Mouse (Mus musculus) heart, postnatal 25 days (tissue): ENCODE results near the gene Mrpl2. TPM values are rescaled to one million over a fixed set of nuclear protein-coding genes. Genes with fewer than 3 reads are reported as not detected.

Source experiments
- DNase-seq: peaks from one replicate; pipeline ENCODE4 v3.0.0; 2022; ENCODE audit warnings: low spot score
- intact Hi-C: fragments of 180-260 bp; cut with DNase I; formaldehyde crosslinking; loops from one replicate; pipeline ENCODE4 v1.15.1; 2025
- total RNA-seq, 2 experiments: library from RNA; stranded (reverse); gene quantifications; 2 replicates each; pipeline ENCODE4 v1.2.3; 2021

Gene Mrpl2
- 100 to 1,000 TPM; 125 to 132 TPM for total RNA-seq

DNA sequence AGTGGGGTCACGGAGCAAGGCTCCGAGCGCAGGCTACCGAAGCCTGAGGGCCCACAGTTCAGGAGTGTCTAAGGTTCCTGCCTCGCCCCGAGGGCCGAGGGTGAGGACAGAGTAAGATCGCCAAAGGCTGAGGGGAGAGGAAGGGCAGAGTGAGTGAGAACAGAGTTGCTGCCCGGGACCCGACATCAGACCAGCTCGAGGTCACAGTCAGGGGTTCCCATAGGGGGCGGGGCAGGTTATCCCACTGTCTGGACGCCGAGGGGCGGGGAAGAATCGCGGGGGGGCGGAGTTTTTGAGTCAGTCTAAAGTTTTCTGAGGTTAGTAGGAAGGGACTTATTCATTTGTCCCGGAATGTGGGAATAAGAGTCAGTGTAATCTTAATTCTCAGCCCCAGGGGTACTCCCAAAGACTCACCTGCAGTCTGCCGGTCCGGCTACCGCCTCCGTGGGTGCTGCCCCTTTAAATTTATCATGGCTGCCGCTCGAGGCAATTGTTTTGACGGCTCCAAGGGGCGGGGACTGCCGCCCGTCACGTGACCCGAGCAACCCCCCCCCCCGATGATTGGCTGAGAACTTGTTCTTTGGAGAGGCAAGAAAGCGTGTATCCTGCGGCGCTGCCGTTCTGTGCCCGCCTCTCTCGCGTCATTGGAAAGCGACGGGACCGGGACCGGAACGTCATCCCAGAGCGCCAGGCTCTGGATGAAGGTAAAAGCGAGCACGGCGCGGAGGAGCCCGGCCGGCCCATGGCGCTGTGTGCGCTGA, at the start of gene Mrpl2, which contains the start of gene Klc4:
Gene Mrpl2 (plus strand): TSS at position 669 of the 761 bp plus-strand sequence.
Gene Klc4 (minus strand): TSS at position 462 of the 761 bp plus-strand sequence.
- peak; percentile 96 for DNase-seq
- intact Hi-C loops = loop anchor here (2.0 kb wide), 2 partner anchors 67 to 89 kb away; partner anchors contain the start of gene Srf

- intact Hi-C loops = no loop called here
- DNase-seq = no peak
Observed at GRCm38 (mm10) chr17:46597956-46598355, 48.1 kb upstream of the Mrpl2 start.

DNA sequence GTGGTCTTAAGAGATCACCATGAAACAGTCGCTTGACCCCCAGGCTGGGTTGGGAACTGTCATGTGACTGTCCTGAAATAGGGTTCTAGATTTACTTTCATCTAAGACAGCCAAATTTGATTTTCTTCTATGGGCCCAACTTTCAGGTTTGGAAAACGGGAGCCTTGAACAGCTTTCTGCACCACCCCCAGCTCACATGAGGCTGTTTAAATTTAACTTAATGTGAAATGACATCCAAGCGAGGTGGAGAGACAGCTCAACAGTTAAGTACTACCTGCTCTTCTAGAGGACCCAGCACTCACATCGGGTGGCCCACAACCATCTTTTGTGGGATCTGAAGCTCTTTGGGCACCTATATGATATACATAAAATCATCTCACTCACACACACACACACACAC, 47.1 kb upstream of the Mrpl2 start:
- intact Hi-C loops = no loop called here
- DNase-seq = no peak

DNA sequence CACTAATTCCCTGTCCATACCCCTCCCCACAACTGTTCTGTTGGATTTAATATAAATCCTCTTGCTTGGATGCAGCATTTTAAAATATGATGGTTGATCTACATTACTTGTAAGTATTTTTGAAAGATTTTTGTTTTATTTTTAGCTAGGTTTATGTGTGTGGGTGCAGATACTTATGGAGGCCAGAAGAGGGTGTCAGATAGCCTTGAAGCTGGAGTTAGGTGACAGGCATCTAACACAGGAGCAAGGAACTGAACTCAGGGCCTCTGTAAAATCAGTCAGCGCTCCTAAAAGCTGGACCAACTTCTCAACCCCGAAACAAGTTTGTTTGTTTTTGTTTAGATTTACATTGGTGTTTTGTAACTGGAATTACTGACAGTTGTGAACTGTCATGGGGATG, 45.5 kb upstream of the Mrpl2 start:
- no peak for DNase-seq
- intact Hi-C loops = loop anchor here (5.0 kb wide), 1 partner anchor 37 kb away; no protein-coding TSS in a partner anchor

DNA sequence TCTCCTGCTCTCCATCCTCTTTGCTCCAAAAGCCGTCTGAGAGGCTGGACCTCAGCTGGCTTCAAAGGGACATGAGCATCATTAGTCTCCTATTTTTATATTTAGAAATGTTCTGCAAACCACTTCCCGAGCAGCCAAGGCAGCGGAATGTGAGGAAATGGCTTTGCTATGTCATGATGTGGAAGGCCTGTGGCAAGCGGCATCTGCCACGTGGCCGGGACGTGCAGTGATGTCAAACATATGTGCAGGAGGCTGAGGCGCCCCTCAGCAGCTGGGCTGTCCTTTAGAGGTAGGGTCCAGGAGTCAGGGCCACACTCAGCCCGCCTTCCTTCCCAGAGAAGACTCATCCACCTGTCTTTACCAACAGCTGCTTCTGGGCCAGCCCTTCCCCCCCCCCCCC, 43.8 kb upstream of the Mrpl2 start:
- no peak for DNase-seq
- intact Hi-C loops = loop anchor here (5.0 kb wide), 1 partner anchor 35 kb away; no protein-coding TSS in a partner anchor

DNA sequence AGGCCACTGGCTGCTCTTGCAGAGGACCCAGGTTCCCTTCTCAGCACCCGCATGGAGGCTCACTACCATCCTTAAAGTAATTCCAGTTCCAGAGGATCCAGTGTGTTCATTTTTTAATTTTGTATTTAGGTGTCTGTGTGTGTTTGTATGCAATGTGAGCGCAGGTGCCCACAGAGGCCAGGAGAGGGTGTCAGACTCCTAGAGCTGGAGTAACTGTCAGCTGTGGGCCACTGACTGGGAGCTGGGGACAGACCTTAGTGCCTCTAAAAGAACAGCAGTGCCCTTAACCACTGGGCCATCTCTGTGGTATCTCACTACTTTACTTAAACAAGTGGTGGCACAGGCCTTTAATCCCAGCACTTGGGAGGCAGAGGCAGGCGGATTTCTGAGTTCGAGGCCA, 42.8 kb upstream of the Mrpl2 start:
- intact Hi-C loops = loop anchor here (5.0 kb wide), 1 partner anchor 34 kb away; no protein-coding TSS in a partner anchor
- no peak for DNase-seq

- intact Hi-C loops = no loop called here
- DNase-seq = no peak
Observed at GRCm38 (mm10) chr17:46605126-46605525, 40.9 kb upstream of the Mrpl2 start.

- DNase-seq = no peak
- intact Hi-C loops = no loop called here
Observed at GRCm38 (mm10) chr17:46605987-46606386, 40.0 kb upstream of the Mrpl2 start.

- intact Hi-C loops = no loop called here
- no peak for DNase-seq
Observed at GRCm38 (mm10) chr17:46609721-46610514, 36.1 kb upstream of the Mrpl2 start.

GRCm38 (mm10) chr17:46611316-46611715, 34.7 kb upstream of the Mrpl2 start:
- no peak for DNase-seq
- intact Hi-C loops = no loop called here

- no peak for DNase-seq
- intact Hi-C loops = no loop called here
Observed at GRCm38 (mm10) chr17:46612189-46612588, 33.8 kb upstream of the Mrpl2 start.

DNA sequence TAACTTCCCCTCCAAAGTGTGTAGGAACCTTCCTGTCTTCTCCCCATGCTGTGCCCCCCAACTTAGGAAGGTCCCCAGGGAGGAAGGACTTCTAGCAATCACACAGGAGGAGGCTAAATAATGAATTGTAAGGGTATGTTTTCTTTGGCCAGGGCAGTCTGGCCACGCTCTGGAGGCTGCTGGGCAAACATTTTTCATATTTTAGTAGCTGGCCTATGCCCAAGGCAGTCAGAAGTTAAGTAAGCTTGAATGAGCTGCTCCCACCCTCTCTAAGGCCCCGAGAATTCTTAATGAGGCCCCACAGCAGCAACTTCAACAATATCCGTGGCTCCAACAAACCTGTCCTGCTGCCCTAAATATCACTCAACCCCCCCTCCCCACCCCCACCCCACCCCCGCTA, 33.2 kb upstream of the Mrpl2 start:
- intact Hi-C loops = no loop called here
- DNase-seq = no peak

- intact Hi-C loops = no loop called here
- DNase-seq = no peak
Observed at GRCm38 (mm10) chr17:46613229-46613628, 32.8 kb upstream of the Mrpl2 start.

GRCm38 (mm10) chr17:46617799-46618198, 28.2 kb upstream of the Mrpl2 start:
- intact Hi-C loops = no loop called here
- DNase-seq = no peak

DNA sequence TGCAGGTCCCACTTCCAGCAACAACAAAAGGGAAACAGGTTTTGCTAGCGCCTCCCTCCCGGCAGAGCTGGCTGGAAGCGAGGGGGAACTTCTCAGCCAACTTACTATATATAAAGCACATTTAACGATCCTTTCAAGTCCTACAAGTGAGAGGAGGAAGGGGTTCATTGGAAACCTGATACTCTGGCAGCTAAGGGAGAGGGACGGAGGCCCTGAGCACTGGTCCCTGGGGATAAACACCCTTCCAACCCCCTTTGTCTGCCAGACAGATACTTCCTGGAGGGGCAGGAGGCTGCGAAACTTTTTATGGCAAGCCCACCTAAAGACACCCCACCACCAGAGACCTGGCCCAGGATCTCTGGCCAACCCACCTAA, 27.6 kb upstream of the Mrpl2 start:
- no peak for DNase-seq
- intact Hi-C loops = no loop called here

- intact Hi-C loops = no loop called here
- no peak for DNase-seq
Observed at GRCm38 (mm10) chr17:46618769-46619682, 27.0 kb upstream of the Mrpl2 start.

DNA sequence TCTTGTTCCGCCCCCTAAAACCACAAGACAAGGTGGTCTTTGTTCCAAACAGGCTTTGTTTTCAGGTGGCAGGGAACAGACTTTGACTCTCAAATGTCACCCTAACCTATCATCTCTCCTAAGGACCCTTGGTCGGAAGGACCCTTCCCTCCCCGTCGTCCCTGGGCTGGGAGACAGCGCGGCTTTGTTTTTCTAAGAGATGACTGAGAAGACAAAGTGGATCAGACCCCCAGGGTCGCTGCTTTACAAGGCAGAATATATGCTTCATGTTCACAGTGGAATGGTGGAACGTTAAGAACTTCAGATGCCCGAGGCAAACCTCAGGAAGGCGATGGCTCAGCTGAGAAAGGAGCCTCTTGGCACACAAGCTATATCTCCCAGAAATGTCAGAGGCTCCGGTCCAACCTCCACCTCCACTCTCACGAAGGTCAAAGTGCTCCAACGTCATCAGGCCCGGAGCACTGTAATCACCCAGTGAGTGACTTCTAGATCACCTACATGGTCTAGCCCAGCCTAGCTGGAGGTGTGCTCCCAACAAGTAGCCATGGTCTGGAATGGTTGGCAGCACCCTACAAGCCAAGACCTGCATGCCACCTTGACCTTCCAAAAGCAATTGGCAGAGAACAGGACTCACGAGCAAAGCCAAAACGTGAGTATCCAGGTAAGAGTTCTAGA, 26.2 kb upstream of the Mrpl2 start:
- intact Hi-C loops = no loop called here
- DNase-seq = no peak

DNA sequence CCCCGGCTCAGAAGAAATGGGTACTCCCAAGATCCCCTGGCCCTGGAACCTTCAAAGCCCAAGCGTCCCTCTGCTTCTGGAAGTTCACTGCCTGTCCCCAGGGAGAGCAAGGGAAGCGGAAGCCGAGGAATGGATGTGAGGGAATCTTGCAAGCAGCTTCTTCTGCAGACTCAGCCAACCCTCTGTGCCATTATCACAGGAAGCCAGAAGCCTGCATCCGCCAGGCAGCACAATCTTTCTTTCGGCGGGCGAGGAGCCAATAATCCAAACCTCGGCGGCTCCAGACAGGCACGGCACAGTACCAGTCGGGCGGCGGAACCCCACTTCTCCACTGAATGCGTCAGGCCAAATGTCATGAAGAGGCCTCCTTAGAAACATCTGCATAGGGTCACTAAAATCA, 24.7 kb upstream of the Mrpl2 start:
- DNase-seq = peak; percentile 18
- intact Hi-C loops = no loop called here

GRCm38 (mm10) chr17:46622269-46622668, 23.8 kb upstream of the Mrpl2 start:
- intact Hi-C loops = no loop called here
- DNase-seq = no peak
